Mouse (Mus musculus) hindbrain, embryonic 11.5 days (tissue): ENCODE measurements around the gene Lrrc8b. TPM values are rescaled to one million over a fixed set of nuclear protein-coding genes. Genes with fewer than 3 reads are reported as not detected.

Experiments
- polyA plus RNA-seq: library from polyadenylated mRNA; unstranded; fragments of >200 nt; fragmentation: Nextera tagmentation; extraction: Ambion mirVana; gene quantifications from 2 replicates; pipeline ENCODE4 v1.2.1, GENCODE M21; 2014

The Lrrc8b gene
- polyA plus RNA-seq, 1 experiment from 2014 or later: 10.5 TPM

Other genes starting within 250 kb of the Lrrc8b start
- gene Gbp10, start 176.2 kb upstream of the Lrrc8b start, polyA plus RNA-seq: 0.08 TPM in 1 of 2 replicates, not detected in the other
- gene Gm43302, start 122.1 kb upstream of the Lrrc8b start, polyA plus RNA-seq: 0.06 TPM in 1 of 2 replicates, not detected in the other
- 0.63 and 0.68 TPM in 2 replicates for gene Gbp6, start 122.1 kb upstream of the Lrrc8b start, polyA plus RNA-seq
- gene Lrrc8c, start 103.6 kb downstream of the Lrrc8b start, polyA plus RNA-seq: 13.5 and 15.7 TPM in 2 replicates